Mouse (Mus musculus) left cerebral cortex, adult 2 months (tissue): ENCODE data around the gene Nthl1. TPM values are rescaled to one million over a fixed set of nuclear protein-coding genes. Genes with fewer than 3 reads are reported as not detected.
A peak's percentile ranks its signal among the peaks of the same experiment; 100 is the strongest.

Experiments
- DNase-seq, 2 experiments: peaks; one replicate each; pipeline ENCODE4 v3.0.0; 2021 to 2022; ENCODE audit warnings: low spot score in 2 of 2, mixed read lengths in 1 of 2; ENCODE audit errors: extremely low spot score in 1 of 2
- H3K27ac ChIP-seq: fragments of 200-600 bp; 2 replicates; pipeline ENCODE4 v1.8.1; 2022
- H3K4me3 ChIP-seq: fragments of 200-600 bp; 2 replicates; pipeline ENCODE4 v1.8.1; 2022
- CTCF ChIP-seq: fragments of 200-600 bp; IDR thresholded peaks from 2 replicates; pipeline ENCODE4 v1.8.1; 2022; ENCODE audit warnings: antibody characterized with exemption, mild to moderate bottlenecking, moderate library complexity
- intact Hi-C: fragments of 180-260 bp; cut with DNase I; formaldehyde crosslinking; loops from one replicate; pipeline ENCODE4 v1.15.1; 2025
- total RNA-seq, 2 experiments: library from RNA; stranded (reverse); gene quantifications; 2 replicates each; pipeline ENCODE4 v1.2.3; 2021

The Nthl1 gene
- total RNA-seq, 2 experiments from 2014 or later, result 5.5 to 5.7 TPM

DNA sequence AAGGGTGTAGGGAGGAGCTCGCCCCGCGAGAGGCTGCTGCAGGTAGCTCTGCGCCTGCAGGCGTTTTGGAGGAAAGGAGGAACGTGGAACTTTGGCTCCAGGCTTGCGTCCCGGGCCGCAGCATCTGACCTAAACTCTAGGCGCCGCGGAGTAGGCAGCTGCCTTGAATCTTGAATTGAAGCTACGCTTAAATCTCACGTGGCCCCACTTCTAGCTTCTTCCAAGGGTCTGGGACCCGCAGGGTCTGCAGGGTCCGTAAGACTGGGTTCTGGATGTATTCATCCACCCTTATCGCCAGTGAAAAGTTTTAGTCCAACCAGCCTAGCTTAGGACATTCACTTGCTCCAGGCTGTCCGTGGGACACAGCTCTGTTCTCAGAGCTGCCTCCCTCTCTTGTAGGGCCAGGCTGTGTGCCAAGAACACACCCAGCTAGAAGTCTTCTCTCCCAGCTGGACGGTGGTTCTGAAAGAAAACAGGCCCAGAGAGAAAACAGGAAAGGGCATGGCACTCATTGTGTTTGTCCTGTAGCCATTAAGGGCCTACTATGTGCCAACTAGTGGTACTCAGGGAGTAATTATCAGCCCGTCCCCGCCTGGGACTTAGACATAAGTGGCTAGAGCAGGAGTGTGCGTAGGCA, 451 bp downstream of the Nthl1 start:
- Histone ChIP-seq H3K4me3 (peak overlapping the region; percentile 90), H3K27ac (peak overlapping the region; percentile 83)
- intact Hi-C loops, result no loop called here
- TF ChIP-seq CTCF, result no peak
- no peak for DNase-seq

DNA sequence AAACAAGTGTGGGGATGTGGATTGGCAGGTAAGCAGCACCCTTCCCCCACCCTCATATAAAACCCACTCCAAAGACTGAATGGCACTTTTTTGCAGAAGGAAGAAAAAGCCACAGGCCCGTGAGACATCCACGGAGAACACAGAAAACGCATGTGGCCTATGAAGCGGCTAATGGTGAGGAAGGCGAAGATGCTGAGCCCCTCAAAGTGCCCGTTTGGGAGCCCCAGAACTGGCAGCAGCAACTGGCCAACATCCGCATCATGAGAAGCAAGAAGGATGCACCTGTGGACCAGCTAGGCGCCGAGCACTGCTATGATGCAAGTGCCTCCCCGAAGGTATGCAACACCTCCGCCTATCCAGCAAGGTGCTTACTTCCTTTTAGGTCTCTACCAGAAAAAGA, 1.4 kb downstream of the Nthl1 start:
- no peak for TF ChIP-seq CTCF
- intact Hi-C loops, result no loop called here
- Histone ChIP-seq H3K27ac (peak overlapping the region; percentile 83), H3K4me3 (no peak overlapping the region)
- no peak for DNase-seq

DNA sequence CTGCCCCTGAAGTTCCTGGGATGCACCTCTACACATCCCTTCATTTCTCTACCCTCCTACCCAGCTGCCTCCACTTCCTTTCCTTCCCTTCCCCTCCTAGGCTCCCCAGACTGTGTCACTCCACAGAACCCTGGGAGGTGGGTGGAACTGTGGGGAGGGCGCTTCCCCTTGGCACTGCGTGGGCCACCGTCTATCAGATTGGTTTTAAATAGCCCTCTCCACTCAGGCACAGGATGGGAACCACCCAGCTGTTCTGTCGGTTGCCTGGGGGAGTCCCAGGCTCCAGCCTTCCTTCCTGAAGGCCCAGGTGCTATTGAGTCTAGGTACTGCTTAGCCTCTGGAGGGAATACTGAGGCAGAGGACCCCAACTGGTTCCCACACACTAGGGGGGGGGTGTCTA, 2.5 kb downstream of the Nthl1 start:
- intact Hi-C loops, result no loop called here

DNA sequence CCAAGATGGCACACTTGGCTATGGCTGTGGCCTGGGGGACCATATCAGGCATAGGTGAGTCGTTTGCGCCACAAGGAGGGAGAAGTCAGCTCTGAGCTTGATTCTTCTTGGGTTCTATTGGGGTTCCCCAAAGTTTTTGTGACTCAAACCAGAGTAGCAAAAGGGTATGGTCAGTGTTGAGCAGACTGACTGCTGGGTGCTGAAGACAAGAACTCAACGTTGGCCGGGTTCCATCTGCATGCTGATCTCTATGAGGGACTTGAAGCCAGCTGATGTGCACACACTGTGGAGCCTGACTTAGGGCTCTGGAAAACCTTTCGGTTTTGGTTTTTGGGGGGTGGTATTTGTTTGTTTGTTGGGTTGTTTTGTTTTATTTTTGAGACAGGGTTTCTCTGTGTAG, 3.2 kb downstream of the Nthl1 start:
- DNase-seq, result no peak
- H3K27ac ChIP-seq, result peak overlapping the region; percentile 44
- H3K4me3 ChIP-seq, result no peak overlapping the region
- intact Hi-C loops, result no loop called here
- TF ChIP-seq CTCF, result no peak

More for the DNA sequence above, 2.5 kb downstream of the Nthl1 start:
- peak in 1 of 2 experiments; percentile 62 for DNase-seq
- peak overlapping the region; percentile 44 for H3K27ac ChIP-seq
- H3K4me3 ChIP-seq, result no peak overlapping the region
- no peak for TF ChIP-seq CTCF

DNA sequence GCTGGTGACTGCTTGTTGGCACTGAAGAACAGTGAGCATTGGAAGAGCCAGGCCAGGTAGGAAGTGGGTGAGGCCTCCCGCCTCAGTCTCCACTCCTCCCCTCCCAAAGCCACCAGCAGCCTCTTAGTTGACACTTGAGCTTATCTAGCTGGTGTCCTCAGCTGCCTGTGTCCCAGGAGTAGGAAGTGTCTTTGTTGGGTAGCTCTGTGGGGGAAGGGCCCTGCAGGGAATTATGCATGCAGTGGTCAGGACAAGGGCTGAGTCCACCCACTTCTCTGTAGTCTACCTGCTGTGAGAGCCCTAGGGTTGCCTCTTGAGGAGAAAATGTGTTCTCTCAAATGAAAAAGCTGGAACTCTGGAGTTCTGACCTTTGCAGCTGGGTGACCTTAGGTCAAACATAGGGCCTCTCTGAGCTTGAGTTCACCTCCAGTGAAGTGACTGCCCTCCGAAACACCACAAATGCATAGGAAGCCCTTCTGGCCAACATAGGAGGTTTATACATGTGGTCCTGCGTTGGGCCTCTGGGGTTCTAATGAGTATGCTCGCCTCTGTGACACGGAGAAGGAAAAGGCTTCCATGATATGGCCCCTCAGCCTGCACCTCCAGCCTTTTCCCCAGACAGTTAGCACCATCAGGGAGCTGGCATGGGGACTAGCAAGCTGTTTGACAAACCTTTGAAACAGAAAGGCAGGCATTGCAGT, 4.5 kb downstream of the Nthl1 start:
- TF ChIP-seq CTCF, result no peak
- no peak for DNase-seq
- H3K27ac ChIP-seq, result no peak overlapping the region
- no peak overlapping the region for H3K4me3 ChIP-seq
- intact Hi-C loops, result no loop called here

DNA sequence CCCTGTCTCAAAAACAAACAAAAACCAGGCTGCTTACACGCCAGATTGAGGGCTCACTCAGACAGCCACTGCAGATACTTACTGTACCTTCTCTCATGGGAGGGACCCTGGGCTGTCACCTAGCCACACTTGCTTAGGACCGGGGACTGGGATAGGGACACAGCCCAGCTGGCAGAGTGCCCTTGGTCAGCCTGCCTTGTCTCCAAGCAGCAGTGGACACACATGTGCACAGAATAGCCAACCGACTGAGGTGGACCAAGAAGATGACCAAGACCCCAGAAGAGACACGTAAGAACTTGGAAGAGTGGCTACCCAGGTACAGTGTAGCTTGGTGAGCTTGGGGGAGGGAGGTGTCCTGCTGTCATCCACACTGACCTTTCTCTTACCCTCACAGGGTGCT, 5.7 kb downstream of the Nthl1 start:
- no peak for DNase-seq
- no peak overlapping the region for H3K4me3 ChIP-seq
- intact Hi-C loops, result no loop called here
- TF ChIP-seq CTCF, result no peak
- H3K27ac ChIP-seq, result no peak overlapping the region

DNA sequence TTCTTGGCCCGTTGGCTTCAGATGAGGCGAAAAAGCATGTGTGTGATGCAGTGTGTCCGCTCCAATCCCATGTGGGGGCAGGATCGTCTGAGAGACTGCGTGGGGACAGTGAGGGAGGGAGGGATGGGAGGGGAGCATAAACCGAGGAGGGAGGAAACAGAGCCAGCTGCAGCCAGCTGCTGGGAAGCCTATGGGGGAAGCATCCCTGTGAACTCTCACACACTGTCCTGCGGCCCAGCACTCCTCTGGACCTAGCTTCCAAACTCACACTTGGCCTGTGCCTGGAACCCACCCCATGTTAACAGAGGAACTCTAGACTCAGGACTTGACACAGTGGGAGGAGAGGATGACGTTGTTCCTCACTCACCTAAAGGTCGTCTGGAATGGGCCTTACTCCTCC, 6.4 kb downstream of the Nthl1 start:
- Histone ChIP-seq H3K4me3 (no peak overlapping the region), H3K27ac (no peak overlapping the region)
- intact Hi-C loops, result no loop called here
- no peak for DNase-seq
- no peak for TF ChIP-seq CTCF

DNA sequence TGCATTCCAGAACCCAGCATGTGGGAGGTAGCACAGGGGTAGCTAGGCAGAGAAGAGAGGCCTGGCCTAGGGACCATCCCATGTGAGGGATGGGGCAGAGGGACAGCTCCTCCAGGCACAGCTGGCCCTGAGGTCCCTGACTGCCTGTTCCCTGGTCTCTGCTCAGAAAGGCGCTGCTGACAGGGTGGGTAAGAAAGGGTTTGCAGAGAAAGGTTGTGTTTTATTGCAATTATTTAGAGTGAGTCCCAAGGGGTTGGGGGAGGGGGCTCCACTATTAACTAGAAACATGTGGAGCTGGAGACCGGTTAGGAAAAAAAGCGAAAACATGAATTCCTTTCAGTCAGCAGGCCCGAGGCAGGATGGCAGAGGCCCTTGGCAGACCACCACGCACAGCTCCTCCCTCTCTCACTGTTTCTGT, 7.1 kb downstream of the Nthl1 start:
- no peak for DNase-seq
- no peak for TF ChIP-seq CTCF
- no peak overlapping the region for H3K4me3 ChIP-seq
- H3K27ac ChIP-seq, result no peak overlapping the region
- intact Hi-C loops, result no loop called here

DNA sequence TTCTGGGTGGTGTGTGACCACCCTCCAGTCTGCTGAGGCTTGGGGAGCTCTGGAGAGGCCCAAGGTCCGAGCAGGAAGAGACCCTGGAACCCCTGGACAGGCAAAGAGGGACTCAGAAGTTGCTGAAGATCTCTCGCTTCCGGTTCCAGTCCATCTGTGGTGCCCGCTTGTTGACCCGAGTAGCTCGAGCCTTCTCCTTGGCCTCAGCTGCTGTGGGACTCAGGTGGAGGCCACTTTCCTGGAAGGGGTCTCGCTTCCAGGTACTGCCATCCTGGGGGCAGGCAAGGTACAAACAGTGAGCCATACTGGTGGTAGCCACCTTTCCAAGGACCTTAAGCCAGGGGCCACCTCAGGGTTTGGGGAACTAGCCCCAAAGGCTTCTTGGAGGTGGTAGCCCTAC, 7.6 kb downstream of the Nthl1 start:
- Histone ChIP-seq H3K4me3 (no peak overlapping the region), H3K27ac (no peak overlapping the region)
- DNase-seq, result no peak
- no peak for TF ChIP-seq CTCF
- intact Hi-C loops, result no loop called here

DNA sequence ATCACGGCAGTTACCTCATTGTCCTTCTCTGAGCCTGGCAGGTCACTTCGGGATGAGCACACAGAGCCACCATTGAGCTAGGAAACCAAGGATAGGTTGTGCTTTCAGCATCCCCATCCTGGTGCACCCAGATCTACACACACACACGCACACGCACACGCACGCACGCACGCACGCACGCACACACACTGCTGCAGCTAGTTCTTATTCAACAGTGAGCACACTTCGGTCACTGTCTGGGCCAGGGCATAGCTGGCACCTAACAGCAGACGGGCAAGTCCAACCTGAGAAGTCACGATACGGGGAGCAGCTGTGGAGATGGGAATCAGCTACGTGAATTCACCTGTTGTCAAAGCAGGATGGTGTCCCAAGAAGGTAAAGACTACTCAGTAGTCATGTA, 8.1 kb downstream of the Nthl1 start:
- Histone ChIP-seq H3K27ac (no peak overlapping the region), H3K4me3 (no peak overlapping the region)
- no peak for TF ChIP-seq CTCF
- no peak for DNase-seq
- intact Hi-C loops, result no loop called here

DNA sequence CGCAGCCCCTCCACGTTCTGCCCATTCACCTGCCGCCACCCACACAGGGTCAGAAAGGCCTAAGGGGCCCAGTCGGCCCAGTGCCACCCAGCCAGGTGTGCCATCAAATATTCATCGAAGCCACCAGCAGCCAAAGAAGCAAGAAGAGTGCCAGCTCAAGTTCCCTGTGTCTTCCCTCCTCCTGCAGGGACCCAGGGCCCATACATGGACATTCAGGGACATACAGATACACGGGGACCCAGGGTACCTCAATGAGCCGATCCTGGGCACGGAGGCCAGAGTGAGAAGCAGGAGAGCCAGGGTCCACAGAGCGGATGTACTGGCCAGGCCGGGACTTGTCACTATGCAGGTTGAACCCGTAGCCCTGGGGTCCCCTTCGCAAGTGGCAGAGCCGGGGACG, 9.5 kb downstream of the Nthl1 start:
- Histone ChIP-seq H3K4me3 (no peak overlapping the region), H3K27ac (no peak overlapping the region)
- DNase-seq, result no peak
- intact Hi-C loops, result no loop called here
- no peak for TF ChIP-seq CTCF

DNA sequence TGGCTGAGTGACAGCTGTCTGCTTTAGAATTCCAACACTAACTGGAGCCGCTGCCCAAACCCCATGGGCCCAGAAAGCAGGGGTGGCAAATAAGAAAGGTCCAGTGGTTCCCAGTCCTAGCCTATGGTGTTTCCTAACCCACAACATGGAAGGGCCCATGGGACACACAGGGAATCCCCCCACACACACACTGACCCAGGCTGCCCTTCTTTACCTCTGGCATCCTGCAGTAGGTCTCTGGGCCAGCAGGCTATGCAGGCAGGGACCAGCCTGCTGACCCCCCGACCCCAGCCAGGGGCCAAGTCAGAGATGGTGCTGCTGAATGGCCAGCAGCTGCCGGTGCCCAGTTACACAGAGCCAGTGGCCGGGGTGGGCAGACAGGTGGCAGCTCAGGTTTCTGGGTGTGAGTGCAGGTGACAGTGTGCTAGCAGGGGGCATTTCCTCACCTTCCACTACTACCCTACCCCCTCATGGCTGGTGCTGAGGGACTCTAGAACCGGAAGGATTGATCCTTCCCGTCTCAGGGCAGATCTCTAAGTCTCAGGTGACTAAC, 10.4 kb downstream of the Nthl1 start:
- Histone ChIP-seq H3K4me3 (peak overlapping the region; percentile 7; the same call in 1 of the 2 replicates), H3K27ac (peak overlapping the region; percentile 85; the same call in 1 of the 2 replicates)
- no peak for TF ChIP-seq CTCF
- intact Hi-C loops, result no loop called here
- DNase-seq, result no peak
